Mouse (Mus musculus): ENCODE results near the gene Prrt1. TPM values are rescaled to one million over a fixed set of nuclear protein-coding genes. Genes with fewer than 3 reads are reported as not detected.

Gene Prrt1
- 0.08 TPM in 1 of 2 replicates, not detected in the other for polyA plus RNA-seq (2016; fragmentation: Nextera tagmentation; extraction: Ambion mirVana)

- 1% methylated on average over 16 of the region's 16 CpGs for WGBS
- Histone ChIP-seq H3K27ac (peak within 1 kb of the TSS; percentile 92), H3K27me3 (ENCODE audit: low read depth, poor library complexity, severe bottlenecking) (peaks cover 59% of the 10 kb centered on the region), H3K9me3 (replicated peaks) (no peaks in the 10 kb centered on the region), H3K36me3 (peaks cover 7% of the 10 kb centered on the region), H3K4me1 (peaks cover 69% of the 10 kb centered on the region), H3K4me3 (peak within 1 kb of the TSS; percentile 74)
- no peak for DNase-seq (ENCODE audit: low spot score)
These were observed at the start of gene Prrt1 for GRCm38 (mm10) chr17:34629221-34629751. Prrt1 (plus strand) TSS chr17:34629533.

GRCm38 (mm10) chr17:34582528-34582927, 46.8 kb upstream of the Prrt1 start:
- DNase-seq (ENCODE audit: low spot score), result no peak

GRCm38 (mm10) chr17:34583397-34583796, 45.9 kb upstream of the Prrt1 start:
- Histone ChIP-seq H3K4me1 (peaks cover 40% of the 10 kb centered on the region), H3K27ac (peak overlapping the region; percentile 48; the same call in 1 of the 2 replicates), H3K36me3 (no peaks in the 10 kb centered on the region), H3K27me3 (ENCODE audit: low read depth, poor library complexity, severe bottlenecking) (no peaks in the 10 kb centered on the region), H3K9me3 (replicated peaks) (no peaks in the 10 kb centered on the region), H3K4me3 (no peak overlapping the region)
- no peak for DNase-seq (ENCODE audit: low spot score)
- WGBS, result 66% methylated on average over 7 of the region's 7 CpGs

More at GRCm38 (mm10) chr17:34582528-34582927, 46.8 kb upstream of the Prrt1 start:
- no peaks in the 10 kb centered on the region for H3K9me3 ChIP-seq (replicated peaks)
- no peaks in the 10 kb centered on the region for H3K27me3 ChIP-seq (ENCODE audit: low read depth, poor library complexity, severe bottlenecking)
- H3K4me3 ChIP-seq, result no peak overlapping the region
- H3K36me3 ChIP-seq, result no peaks in the 10 kb centered on the region
- 82% methylated on average over 12 of the region's 12 CpGs for WGBS
- H3K27ac ChIP-seq, result peak overlapping the region; percentile 51; the same call in 1 of the 2 replicates
- peaks cover 33% of the 10 kb centered on the region for H3K4me1 ChIP-seq

GRCm38 (mm10) chr17:34583819-34584218, 45.5 kb upstream of the Prrt1 start:
- Histone ChIP-seq H3K4me3 (no peak overlapping the region), H3K27me3 (ENCODE audit: low read depth, poor library complexity, severe bottlenecking) (no peaks in the 10 kb centered on the region), H3K27ac (0 out of 2 replicates have a peak overlapping the region, but pooled peaks have one; percentile 48), H3K4me1 (peaks cover 44% of the 10 kb centered on the region), H3K36me3 (no peaks in the 10 kb centered on the region), H3K9me3 (replicated peaks) (no peaks in the 10 kb centered on the region)
- no peak for DNase-seq (ENCODE audit: low spot score)
- WGBS, result 86% methylated on average over 8 of the region's 8 CpGs

GRCm38 (mm10) chr17:34585121-34585520, 44.2 kb upstream of the Prrt1 start:
- no peak for DNase-seq (ENCODE audit: low spot score)
- Histone ChIP-seq H3K36me3 (no peaks in the 10 kb centered on the region), H3K27ac (peak overlapping the region; percentile 100; the same call in 1 of the 2 replicates), H3K4me1 (peaks cover 57% of the 10 kb centered on the region), H3K27me3 (ENCODE audit: low read depth, poor library complexity, severe bottlenecking) (no peaks in the 10 kb centered on the region), H3K9me3 (replicated peaks) (no peaks in the 10 kb centered on the region), H3K4me3 (no peak overlapping the region)
- 95% methylated on average over 8 of the region's 8 CpGs for WGBS

- H3K27me3 ChIP-seq (ENCODE audit: low read depth, poor library complexity, severe bottlenecking), result no peaks in the 10 kb centered on the region
- DNase-seq (ENCODE audit: low spot score), result peak; percentile 66
These were observed 43.2 kb upstream of the Prrt1 start for GRCm38 (mm10) chr17:34585877-34586771.

GRCm38 (mm10) chr17:34586796-34587422, 42.4 kb upstream of the Prrt1 start:
- H3K27ac ChIP-seq, result peak overlapping the region; percentile 100
- peak; percentile 93 for DNase-seq (ENCODE audit: low spot score)
- peak overlapping the region; percentile 95 for H3K4me3 ChIP-seq
- WGBS, result under 1% methylated on average over 38 of the region's 38 CpGs
- no peaks in the 10 kb centered on the region for H3K9me3 ChIP-seq (replicated peaks)
- H3K4me1 ChIP-seq, result peaks cover 75% of the 10 kb centered on the region
- no peaks in the 10 kb centered on the region for H3K27me3 ChIP-seq (ENCODE audit: low read depth, poor library complexity, severe bottlenecking)
- no peaks in the 10 kb centered on the region for H3K36me3 ChIP-seq

More at GRCm38 (mm10) chr17:34585877-34586771, 43.2 kb upstream of the Prrt1 start:
- 24% methylated on average over 32 of the region's 32 CpGs for WGBS
- peaks cover 67% of the 10 kb centered on the region for H3K4me1 ChIP-seq
- H3K27ac ChIP-seq, result peak overlapping the region; percentile 100
- no peaks in the 10 kb centered on the region for H3K36me3 ChIP-seq
- H3K4me3 ChIP-seq, result peak overlapping the region; percentile 95
- no peaks in the 10 kb centered on the region for H3K9me3 ChIP-seq (replicated peaks)

- WGBS, result under 1% methylated on average over 50 of the region's 50 CpGs
- DNase-seq (ENCODE audit: low spot score), result peak; percentile 97
- Histone ChIP-seq H3K4me3 (peak overlapping the region; percentile 95), H3K9me3 (replicated peaks) (no peaks in the 10 kb centered on the region), H3K27me3 (ENCODE audit: low read depth, poor library complexity, severe bottlenecking) (no peaks in the 10 kb centered on the region), H3K4me1 (peaks cover 79% of the 10 kb centered on the region), H3K36me3 (no peaks in the 10 kb centered on the region), H3K27ac (peak overlapping the region; percentile 100)
These were observed 41.9 kb upstream of the Prrt1 start for GRCm38 (mm10) chr17:34587423-34587811.

- Histone ChIP-seq H3K36me3 (no peaks in the 10 kb centered on the region), H3K27me3 (ENCODE audit: low read depth, poor library complexity, severe bottlenecking) (no peaks in the 10 kb centered on the region), H3K4me1 (peaks cover 80% of the 10 kb centered on the region), H3K4me3 (peak overlapping the region; percentile 95), H3K27ac (peak overlapping the region; percentile 100), H3K9me3 (replicated peaks) (no peaks in the 10 kb centered on the region)
- no peak for DNase-seq (ENCODE audit: low spot score)
- 4% methylated on average over 19 of the region's 19 CpGs for WGBS
These were observed 41.5 kb upstream of the Prrt1 start for GRCm38 (mm10) chr17:34587814-34588213.

- Histone ChIP-seq H3K4me3 (peak overlapping the region; percentile 95), H3K9me3 (replicated peaks) (no peaks in the 10 kb centered on the region), H3K4me1 (peaks cover 84% of the 10 kb centered on the region), H3K27ac (peak overlapping the region; percentile 100), H3K27me3 (ENCODE audit: low read depth, poor library complexity, severe bottlenecking) (no peaks in the 10 kb centered on the region), H3K36me3 (no peaks in the 10 kb centered on the region)
- DNase-seq (ENCODE audit: low spot score), result no peak
- 69% methylated on average over 3 of the region's 3 CpGs for WGBS
These were observed 40.6 kb upstream of the Prrt1 start for GRCm38 (mm10) chr17:34588767-34589166.

- WGBS, result 53% methylated on average over 7 of the region's 7 CpGs
- Histone ChIP-seq H3K36me3 (peaks cover 4% of the 10 kb centered on the region), H3K27me3 (ENCODE audit: low read depth, poor library complexity, severe bottlenecking) (no peaks in the 10 kb centered on the region), H3K4me1 (peaks cover 88% of the 10 kb centered on the region), H3K27ac (peak overlapping the region; percentile 100), H3K4me3 (peak overlapping the region; percentile 95), H3K9me3 (replicated peaks) (no peaks in the 10 kb centered on the region)
- DNase-seq (ENCODE audit: low spot score), result no peak
These were observed 40.1 kb upstream of the Prrt1 start for GRCm38 (mm10) chr17:34589206-34589605.

GRCm38 (mm10) chr17:34589681-34590101, 39.6 kb upstream of the Prrt1 start, which contains the start of gene Gpsm3:
Gpsm3 (plus strand) TSS chr17:34589806.
- peak within 1 kb of the TSS; percentile 95 for H3K4me3 ChIP-seq
- no peak for DNase-seq (ENCODE audit: low spot score)
- H3K27ac ChIP-seq, result peak within 1 kb of the TSS; percentile 100
- H3K27me3 ChIP-seq (ENCODE audit: low read depth, poor library complexity, severe bottlenecking), result no peaks in the 10 kb centered on the region
- 13% methylated on average over 7 of the region's 7 CpGs for WGBS
- no peaks in the 10 kb centered on the region for H3K9me3 ChIP-seq (replicated peaks)
- peaks cover 90% of the 10 kb centered on the region for H3K4me1 ChIP-seq
- H3K36me3 ChIP-seq, result peaks cover 9% of the 10 kb centered on the region

Measured in limb, embryonic 10.5 days (tissue).